Mouse (Mus musculus) layer of hippocampus, adult 18-20 months (tissue): ENCODE data around the gene C530008M17Rik. TPM values are rescaled to one million over a fixed set of nuclear protein-coding genes. Genes with fewer than 3 reads are reported as not detected.
"Not testable (repeated sequence)": the region's sequence is repeated elsewhere in the genome, so short reads cannot be mapped to it uniquely, and the experiment has no call there.

Experiments
- DNase-seq, 2 experiments: peaks; one replicate each; pipeline ENCODE4 v3.0.0; 2022; ENCODE audit warnings: low spot score in 2 of 2
- total RNA-seq, 2 experiments: library from RNA; stranded (reverse); gene quantifications; 2 replicates each; pipeline ENCODE4 v1.2.3; 2021

The C530008M17Rik gene
- total RNA-seq, 2 experiments from 2014 or later: 83.7 to 89.5 TPM

- DNase-seq: no peak
These were observed 230.7 kb downstream of the C530008M17Rik start for GRCm38 (mm10) chr5:76887011-76887410.

GRCm38 (mm10) chr5:76892608-76893007, 236.3 kb downstream of the C530008M17Rik start:
- DNase-seq: no peak

- no peak for DNase-seq
These were observed 236.8 kb downstream of the C530008M17Rik start for GRCm38 (mm10) chr5:76893084-76893483.

GRCm38 (mm10) chr5:76902131-76902530, 245.8 kb downstream of the C530008M17Rik start:
- no peak for DNase-seq

- DNase-seq: no peak
These were observed 248.5 kb downstream of the C530008M17Rik start for GRCm38 (mm10) chr5:76904713-76905404.

- peak; percentile 93 to 96 for DNase-seq
These were observed 249.3 kb downstream of the C530008M17Rik start, which contains the start of gene Aasdh for GRCm38 (mm10) chr5:76905405-76906154. Gene Aasdh, minus strand, starts transcription at chr5:76905514.

- no peak for DNase-seq
These were observed 249.8 kb downstream of the C530008M17Rik start for GRCm38 (mm10) chr5:76906155-76906499.

- no peak for DNase-seq
These were observed 254.5 kb downstream of the C530008M17Rik start for GRCm38 (mm10) chr5:76910807-76911206.

DNA sequence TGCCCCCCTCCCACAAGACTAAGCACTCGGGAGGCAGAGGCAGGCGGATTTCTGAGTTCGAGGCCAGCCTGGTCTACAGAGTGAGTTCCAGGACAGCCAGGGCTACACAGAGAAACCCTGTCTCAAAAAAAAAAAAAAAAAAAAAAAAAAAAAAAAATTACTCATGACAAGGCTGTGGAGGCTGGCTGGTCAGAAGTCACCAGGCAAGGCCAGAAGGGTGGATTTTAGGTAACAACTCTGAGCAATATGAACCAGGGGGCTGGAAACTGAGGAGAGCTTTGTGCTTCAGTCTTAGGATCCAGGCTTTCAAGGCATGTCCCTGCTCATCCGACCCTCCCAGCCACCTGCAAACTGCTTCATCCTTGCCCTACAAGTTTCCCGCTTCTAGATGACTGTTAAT, 256.2 kb downstream of the C530008M17Rik start:
- not testable (repeated sequence) for DNase-seq

- no peak for DNase-seq
These were observed 266.5 kb downstream of the C530008M17Rik start for GRCm38 (mm10) chr5:76922833-76923232.

Other genes starting within 250 kb of the C530008M17Rik start
- not detected for gene Gm7271, start 172.5 kb upstream of the C530008M17Rik start, total RNA-seq
- 10 to 100 TPM; 57.2 to 58.5 TPM for gene Exoc1, start 127.2 kb upstream of the C530008M17Rik start, total RNA-seq
- 1 to 10 TPM; 6.0 to 6.7 TPM for gene Cep135, start 67.8 kb upstream of the C530008M17Rik start, total RNA-seq
- 10 to 100 TPM; 19.3 to 23.2 TPM for gene Aasdh, start 249.0 kb downstream of the C530008M17Rik start, total RNA-seq